Mouse (Mus musculus) left cerebral cortex, postnatal 4 days (tissue): Measurements from ENCODE around the gene Pitpnm2. TPM values are rescaled to one million over a fixed set of nuclear protein-coding genes. Genes with fewer than 3 reads are reported as not detected.

Experiments
- DNase-seq: peaks from one replicate; pipeline ENCODE4 v3.0.0-alpha.2; 2022
- intact Hi-C: fragments of 180-260 bp; cut with DNase I; formaldehyde crosslinking; loops from one replicate; pipeline ENCODE4 v1.15.1; 2025
- total RNA-seq, 2 experiments: library from RNA; stranded (reverse); gene quantifications; 2 replicates each; pipeline ENCODE4 v1.2.3; 2021

Gene Pitpnm2
- total RNA-seq, 2 experiments from 2014 or later = 146 to 151 TPM

DNA sequence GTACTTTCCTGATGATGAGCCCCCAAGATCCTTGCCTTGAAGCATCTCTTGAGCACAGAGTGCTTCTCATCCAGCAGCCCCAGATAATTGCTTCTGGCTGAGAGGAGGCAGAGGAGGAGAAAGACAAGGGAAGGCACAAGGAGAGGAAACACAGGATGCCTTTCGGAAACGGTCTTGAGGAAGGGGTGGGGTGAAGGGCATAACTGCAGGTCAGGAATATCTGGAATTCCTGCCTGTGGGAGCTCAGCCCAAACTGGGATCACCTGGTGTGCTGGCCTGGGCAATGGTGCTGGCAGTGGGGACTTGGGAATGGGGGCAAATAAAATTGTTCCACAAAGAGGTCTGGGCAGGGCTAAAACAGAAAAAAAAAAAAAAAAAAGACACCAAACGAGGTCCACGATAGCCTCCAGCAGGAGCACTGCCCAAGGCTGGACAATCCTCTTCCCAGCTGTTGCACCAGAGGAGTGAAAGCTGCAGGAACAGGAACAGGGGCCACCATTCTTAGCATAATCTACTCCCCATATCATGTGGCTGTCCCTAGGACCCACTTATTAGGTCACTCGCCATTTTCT is 43.7 kb downstream of the Pitpnm2 start:
- no peak for DNase-seq
- intact Hi-C loops = no loop called here

DNA sequence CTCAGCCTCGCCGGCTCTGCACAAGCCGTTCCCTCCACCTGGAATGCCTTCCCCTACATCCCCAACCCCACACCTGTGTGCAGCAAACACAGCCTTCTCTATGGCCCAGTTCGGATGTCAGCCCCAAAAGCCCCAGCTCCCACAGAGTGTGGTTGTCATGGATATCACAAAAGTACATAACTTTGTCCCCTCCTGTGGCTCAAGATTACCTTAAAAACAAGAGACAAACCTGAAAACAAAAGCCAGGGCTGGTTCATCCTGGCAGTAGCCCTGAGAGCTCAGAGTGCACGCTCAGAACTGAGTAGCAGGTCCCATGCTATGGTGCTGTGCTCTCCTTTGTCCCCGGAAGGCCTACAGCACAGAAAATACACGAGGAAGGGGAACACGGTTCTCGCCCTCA is 44.3 kb downstream of the Pitpnm2 start:
- DNase-seq = no peak
- intact Hi-C loops = no loop called here

DNA sequence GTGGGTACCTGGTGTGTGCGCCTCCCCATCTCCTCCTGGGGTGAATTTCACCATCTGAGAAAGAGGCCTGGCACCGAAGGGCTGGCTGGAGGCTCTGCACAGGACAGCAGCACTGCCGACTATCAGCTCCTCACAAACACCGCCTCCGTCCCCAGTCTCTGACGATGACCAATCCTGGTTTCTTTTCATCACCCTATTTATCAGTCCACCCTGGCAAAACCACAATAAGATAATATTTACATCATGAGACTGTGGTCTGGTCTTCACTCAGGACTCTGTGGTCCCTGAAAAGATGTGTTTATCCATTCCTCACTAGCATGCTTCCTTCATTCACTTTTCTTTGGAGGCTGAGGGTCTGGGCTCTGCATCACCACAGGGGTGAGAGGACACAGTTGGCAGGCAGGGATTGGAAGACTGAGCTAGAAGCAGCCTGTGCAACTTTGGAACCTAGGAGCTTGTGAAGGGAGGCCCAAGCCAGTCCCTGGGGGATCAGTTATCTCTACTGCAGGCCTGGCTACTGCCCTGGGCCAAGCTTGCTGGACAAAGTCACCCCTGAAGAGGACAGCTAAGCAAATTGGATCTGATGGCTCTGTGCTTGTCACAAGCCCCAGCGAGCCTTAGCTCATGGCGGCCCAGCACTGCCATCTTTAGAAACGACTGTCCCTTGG is 45.3 kb downstream of the Pitpnm2 start:
- intact Hi-C loops = no loop called here
- DNase-seq = no peak

DNA sequence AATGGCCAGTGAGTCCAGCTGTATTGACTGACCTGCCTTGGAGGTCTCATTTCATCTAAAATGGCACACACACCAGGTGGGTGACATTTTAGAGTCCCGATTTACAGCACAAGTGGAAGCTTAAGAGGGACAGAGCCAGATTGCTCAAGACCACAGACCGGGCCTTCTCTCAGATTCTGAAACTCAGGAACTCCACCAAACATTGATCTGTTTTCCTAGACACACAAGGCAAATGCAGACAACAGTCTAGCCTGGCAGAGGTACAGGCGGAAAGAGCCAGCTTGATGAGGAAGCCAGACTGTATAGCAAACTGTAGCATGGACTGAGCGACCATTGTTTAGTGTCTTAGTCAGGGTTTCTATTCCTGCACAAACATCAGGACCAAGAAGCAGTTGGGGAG is 46.3 kb downstream of the Pitpnm2 start:
- intact Hi-C loops = no loop called here
- no peak for DNase-seq

DNA sequence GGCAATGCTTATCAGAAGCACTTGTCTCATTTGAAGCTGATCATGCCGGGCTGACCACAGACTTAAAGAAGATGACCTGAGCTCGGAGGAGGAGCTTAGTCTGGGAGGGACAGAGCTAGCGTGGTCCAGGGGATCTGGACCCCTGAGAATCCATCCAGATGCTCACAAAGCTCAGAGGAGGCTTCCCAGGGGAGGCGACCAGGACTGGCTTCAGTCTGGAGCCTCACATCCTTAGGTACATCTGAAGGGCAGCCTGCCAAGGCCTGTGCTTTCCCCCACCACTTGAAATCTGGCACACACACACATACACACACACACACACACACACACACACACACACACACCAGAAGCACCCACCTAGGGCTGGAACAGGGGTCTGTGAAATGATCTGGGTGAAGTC is 47.5 kb downstream of the Pitpnm2 start:
- intact Hi-C loops = no loop called here

DNA sequence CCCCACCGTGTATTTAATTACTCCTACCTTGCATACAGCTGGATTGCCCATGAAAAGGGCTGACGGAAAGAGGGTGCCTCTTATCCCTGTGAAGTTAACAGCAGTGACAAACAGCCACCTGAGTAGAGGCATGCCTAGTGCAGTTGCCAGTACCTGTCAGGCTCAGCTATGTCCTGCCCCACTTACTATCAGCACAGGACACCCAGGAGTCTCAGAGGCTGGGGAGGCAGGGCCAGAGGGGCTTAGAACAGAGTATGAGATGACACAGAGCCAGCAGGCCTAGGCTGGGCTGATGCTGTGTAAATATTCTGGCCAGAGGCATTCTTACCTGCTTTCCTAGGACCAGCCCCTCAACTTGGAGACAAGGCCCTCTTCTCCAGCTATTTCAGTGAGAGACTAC is 48.0 kb downstream of the Pitpnm2 start:
- intact Hi-C loops = no loop called here
- DNase-seq = no peak

More for the DNA sequence above, 47.5 kb downstream of the Pitpnm2 start:
- no peak for DNase-seq

DNA sequence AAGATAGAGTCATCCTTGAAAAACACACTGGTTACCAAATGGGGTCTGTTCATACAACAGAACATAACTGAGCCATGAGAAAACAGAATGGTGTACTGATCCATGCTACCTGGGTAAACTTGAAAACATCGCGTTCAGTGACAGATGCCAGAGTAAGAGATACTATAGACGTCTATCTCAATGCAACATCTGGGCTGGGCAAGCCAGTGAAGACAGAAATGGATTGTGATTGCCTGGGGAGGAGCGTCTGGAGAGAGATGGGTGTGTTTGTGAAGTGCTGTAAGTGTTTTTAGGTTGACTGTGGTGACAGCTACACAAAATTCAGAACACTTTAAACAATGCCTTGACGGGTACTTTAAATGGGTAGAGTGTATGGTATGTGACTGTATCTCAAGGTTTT is 48.7 kb downstream of the Pitpnm2 start:
- intact Hi-C loops = no loop called here
- no peak for DNase-seq

DNA sequence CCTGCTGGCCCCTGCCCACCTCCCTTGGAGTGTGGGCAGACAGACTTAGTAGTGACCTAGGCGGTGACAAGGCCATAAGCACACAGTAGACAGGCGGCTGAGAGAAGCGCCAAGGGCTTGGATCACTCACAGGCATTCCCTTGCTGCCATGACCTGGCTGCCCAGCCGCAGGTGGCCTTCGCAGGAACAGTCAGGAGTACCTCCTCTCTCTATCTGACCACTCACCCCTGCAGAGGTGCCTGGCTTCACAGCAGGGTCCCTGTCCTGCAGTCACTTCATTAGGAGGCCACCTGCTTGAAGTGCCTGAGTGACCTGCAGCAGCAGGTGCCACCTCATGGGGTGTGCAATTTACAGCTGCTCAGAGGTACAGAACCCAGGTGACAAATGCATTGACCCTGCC is 50.4 kb downstream of the Pitpnm2 start:
- intact Hi-C loops = no loop called here
- no peak for DNase-seq

DNA sequence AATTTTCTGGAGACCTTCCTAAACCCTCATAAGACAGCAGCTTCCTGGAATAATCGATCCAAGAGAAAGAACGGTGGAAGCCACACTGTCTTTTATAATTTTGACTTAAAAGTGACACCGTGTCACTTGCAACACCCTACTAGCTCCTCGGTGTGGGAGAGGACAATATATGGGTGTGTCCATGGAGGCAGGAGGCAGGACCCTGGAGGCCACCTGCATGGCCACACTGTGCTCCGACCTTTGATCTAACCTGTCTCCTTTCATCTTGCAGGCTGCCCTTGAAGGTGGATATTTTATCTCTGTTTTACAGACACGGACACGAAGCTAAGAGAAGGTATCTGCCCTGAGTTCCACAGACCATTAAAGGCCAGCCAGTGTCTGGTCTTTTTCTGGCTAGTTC is 51.1 kb downstream of the Pitpnm2 start:
- DNase-seq = no peak
- intact Hi-C loops = no loop called here

DNA sequence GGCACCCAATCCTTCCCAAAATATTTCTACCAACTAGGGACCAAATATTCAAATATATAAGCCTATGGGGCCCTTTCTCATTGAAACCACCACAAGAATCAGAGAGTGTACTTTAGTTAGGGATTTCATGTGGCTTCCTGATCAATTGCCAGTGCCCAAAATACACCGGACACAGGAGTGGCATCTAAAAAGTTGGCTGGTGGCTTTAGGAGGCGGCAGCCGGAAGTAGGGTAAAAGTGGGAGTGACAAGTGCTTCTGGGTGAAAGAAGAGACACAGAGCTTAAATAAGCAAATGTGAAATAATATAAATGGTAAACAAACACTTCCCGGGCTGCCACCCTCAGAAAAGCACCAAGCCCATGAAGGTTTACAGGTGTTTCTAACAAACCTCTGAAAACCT is 53.5 kb downstream of the Pitpnm2 start:
- intact Hi-C loops = no loop called here
- no peak for DNase-seq

DNA sequence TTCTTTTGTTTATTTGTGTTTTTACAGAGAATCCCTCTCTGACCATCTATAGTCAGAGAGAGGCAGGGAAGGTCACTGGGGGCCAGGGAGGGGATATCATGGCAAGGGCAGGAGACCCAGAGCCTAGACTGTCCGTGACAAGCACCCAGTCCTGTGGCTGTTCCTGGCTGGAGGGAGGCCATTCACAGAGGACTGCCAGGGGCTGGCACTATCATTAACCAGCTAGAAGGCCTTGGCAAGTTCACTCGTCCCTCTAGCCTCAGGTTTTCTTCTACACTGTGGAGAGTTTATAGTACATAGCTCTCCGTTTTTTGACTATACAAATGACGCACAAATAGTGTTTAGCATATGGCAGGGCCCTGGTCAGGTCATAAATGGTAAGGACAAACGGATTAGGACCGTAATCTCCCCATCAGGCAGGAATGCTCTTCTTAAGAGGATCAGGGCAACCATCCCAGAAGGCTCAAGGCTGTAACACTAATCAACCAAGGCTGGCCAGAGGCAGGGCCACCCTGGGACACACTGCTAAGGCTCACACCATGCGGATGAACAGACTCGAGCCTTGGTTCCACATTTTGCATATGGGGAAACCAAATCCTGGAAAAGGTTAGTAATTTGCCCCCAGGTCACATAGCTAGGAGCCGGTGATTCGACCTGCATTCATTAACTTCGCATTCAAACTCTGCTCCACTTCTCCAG is 55.0 kb downstream of the Pitpnm2 start:
- intact Hi-C loops = no loop called here
- DNase-seq = no peak

DNA sequence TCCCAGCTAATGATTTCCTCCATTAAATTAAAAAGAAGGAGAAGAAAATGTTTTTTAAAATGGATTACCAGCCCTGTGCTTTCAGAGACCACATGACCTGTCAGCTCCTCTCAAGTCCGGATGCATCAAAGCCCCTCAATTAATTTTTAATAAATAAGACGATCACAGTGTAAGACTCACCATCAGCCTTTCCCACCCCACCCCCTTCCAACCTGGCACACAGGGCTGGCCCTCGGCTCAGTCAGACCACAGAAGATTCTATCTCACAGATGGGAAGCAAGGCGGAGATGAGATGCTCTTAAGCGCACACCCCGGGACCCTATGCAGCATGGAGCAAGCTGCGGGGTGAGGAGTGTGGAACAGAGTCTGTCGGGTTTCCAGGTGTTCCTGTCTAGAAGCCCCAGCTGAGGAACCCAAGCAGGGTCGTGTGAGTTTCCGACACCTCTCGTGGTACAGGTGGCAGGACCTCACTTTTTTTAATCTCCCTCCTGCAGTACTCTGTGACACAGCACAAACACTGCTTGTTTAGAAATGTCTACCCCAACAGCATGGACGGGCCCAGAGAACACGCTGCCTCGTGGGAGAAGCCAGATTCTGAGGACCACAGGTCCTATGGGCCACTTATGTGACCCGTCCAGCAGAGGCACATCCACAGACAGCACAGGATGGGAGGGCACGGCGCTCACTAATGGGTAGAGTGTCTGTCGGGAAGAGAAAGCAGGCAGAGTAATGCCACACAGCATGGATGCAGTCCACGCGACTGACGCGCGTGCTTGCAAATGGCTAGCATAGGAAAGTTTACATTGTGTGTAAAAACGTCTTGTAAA is 56.1 kb downstream of the Pitpnm2 start:
- intact Hi-C loops = no loop called here
- DNase-seq = no peak

DNA sequence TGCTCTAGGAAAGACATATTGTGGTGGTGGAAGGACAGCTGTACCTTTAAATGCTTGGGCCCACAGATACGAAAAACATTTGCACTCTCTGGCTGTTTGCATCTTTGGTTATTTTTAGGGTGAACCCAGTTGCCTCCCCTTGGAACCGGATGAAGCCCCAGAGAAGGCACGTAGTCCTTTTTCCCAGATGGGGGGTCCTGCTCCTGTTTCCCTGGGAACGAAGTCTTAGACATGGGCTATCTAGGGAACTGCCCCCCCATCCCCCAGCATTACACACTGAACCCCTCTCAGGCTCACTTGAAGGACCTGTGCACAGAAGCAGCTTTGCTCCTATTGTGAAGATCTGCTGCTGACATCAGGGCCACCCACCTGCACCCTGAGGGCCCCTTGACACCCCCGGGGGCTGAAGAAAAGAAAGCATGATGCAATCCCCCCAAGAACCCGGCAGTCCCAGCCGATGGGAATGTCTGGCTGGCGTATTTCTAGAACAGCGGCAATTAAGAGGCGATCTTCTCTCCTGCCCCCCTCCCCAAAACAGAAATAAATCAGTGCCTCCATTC is 56.8 kb downstream of the Pitpnm2 start:
- no peak for DNase-seq
- intact Hi-C loops = no loop called here

DNA sequence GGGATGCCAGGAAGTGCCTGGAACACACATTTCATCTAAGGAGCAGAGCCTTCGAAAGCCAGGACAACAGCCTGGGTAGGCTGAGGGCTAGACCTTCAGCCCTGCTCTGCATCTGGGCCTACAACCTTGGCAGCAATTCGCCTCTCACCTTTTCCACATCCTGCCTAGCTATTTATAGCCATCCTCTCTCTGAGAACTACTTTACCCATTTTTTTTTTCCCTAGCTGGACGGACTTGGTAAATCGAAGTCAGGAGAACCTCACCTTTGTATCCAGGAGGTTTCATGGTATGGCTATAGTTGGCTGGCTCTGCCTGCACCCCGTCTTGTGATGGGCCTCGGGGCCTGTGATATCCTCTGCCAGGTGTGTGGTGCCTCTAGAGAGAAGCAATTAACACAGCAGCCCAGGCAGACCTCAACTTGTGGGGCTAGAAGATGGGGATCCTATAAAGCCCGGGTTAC is 57.3 kb downstream of the Pitpnm2 start:
- intact Hi-C loops = no loop called here
- no peak for DNase-seq

DNA sequence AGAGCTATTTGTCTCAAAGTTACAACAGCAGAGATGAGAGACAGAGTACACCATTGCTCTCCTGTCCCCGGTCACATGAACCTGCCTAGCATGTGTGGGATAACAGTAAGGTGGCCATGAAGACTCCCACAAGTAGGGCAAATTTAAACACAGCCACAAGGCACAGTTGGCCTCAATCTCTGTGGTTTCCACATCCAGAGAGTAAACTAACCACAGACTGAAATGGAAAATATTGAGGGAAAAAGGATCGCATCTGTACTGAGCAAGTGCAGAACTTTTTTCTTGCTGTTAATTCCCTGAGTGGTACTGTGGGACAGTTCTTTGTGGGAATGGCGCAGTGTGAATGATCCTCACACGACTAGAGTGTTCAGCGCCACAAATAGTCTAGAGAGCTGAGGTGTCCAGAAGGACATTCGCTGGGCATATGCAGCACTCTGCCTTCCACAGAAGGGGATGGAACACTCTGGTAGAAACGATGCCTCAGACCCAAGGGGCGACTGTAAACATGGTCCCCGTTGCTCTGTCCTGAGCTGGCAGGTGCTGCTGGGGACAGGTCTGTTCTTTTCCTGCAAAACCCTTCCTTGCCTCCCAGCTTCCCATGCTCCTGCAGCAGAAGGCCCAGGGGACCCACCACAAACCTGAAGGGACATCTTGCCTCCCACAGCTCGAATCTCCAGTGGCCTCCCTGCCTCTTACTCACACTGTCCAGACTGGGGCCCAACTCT is 59.3 kb downstream of the Pitpnm2 start:
- DNase-seq = no peak

DNA sequence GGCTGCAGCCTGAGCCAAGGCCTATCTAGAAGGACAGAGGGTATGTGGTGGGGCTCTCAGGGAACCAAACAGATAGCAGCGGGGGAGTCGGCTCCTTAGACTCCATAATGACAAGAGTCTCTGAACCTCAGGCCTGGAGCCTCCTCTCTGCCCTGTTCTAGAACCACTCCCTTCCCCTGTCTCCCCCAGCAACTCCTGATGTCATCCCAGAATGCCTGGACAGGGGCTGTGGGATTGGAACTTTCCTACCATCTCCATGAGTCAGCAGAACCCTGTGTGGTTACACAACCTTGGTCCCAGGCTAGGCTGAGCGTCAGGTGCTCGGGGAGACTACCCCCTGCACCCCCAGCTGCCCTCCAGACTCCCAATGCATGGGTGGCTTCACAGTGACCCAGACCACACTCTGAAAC is 60.0 kb downstream of the Pitpnm2 start:
- DNase-seq = no peak
- intact Hi-C loops = no loop called here

More for the DNA sequence above, 59.3 kb downstream of the Pitpnm2 start:
- intact Hi-C loops = no loop called here

DNA sequence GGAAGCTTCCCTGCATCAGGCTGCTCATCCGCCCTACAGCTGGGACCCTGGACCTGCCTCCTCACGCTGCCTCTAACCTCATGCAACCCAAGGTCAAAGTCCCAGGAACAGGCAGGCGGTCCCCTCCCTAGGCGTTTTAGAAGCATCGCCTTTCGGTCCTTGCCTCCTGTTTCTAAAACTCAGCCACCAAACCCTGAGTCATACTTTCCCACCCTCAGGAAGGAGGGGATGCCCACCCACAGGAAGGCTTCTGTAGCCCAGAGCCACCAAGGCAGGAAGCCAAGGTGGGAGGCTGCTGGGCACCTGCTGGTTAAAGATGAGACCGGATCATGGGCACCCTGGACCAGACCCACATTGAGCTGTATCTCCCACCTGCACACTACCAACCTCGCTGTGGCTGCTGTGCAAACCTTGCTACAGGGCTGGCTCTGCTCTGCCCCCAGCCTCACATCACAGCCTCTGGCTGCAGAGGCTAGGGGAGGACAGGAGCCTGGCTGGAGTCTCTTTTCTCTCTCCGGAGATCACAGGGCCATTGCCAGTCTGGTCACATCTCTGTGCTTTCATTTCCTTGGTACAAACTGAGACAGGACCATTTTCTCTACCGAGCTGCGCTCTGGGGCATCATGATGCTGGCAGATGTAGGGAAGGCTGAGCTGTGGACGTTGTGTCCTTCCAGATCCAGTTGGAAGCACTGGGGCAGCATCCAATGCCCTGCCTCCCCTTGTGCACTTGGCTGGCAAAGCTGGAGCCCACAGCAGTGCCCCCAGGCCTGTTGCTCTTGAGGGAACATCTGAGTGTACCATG is 61.9 kb downstream of the Pitpnm2 start:
- intact Hi-C loops = no loop called here
- peak; percentile 72 for DNase-seq

DNA sequence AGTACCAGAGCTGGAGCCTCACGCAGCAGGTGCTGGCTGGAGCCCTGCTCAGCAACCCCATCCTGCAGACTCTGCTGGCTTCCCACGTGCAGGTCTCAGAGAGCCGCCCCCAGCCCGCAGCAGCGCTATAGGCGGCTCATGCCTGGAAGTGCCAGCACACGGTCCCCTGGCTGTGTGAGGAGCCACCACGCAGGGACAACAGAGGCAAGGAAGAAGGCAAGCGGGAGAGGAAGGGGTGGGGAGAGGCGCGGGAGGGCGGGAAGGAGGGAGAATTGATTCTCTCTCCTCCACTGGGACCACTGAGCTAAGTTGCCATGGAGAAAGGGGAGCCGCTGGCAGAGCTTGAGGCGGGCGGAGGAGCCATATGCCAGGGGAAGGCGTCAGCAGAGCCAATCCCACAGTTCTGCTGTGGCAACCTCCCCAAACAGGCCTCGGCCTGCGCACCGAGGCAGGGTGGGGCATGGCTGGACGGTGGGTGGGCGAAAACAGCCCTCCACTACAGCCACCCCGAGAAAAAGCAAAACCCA is 62.5 kb downstream of the Pitpnm2 start:
- intact Hi-C loops = no loop called here
- peak; percentile 90 for DNase-seq

DNA sequence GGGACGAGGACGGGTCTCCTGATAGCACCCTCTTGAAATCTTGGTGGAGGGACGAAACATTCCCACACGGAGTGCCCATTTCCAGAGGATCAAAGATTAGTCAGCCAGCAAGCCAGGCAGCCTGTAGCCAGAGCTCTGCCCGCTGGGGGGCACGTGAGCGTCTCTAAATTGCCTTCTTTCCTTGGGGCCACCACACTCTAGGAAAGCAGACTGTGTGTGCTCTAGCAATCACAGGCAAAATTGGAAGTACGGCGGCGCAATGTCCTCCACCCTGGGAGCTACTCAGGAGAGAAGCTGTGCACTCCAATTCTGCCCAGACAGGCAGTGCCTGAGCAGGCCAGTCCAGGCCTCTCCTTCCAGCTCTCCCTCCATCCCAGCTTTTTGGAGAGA is 63.1 kb downstream of the Pitpnm2 start:
- DNase-seq = peak; percentile 66

More for the DNA sequence above, 63.1 kb downstream of the Pitpnm2 start:
- intact Hi-C loops = no loop called here
